In genomic region chr6:107290850-107291249, GRCm38 (mm10) we compare ENCODE assay signal across 16 mouse cellular contexts.
DNase-seq lines count a peak whose midpoint lies in the region; ATAC-seq lines count a peak whose summit lies in the region.
"Had no signal": no experiment of that assay in that cellular context is flagged by ENCODE, and none has a peak within 500 bp of the region (broad histone marks: within the 10 kb centered on the region; RNA-seq: fewer than 3 reads in every experiment).

No protein-coding gene starts in this region.

- no peaks in the 10 kb centered on the region for H3K27me3 ChIP-seq in forebrain, embryonic 14.5 days (replicated peaks; ENCODE audit: control insufficient read depth, insufficient read depth, low read length)
- no peaks in the 10 kb centered on the region for H3K27me3 ChIP-seq in forebrain, embryonic 11.5 days (ENCODE audit: control insufficient read depth, insufficient read depth, low read length)
- H3K27me3 ChIP-seq in neural tube, embryonic 15.5 days (replicated peaks) = no peaks in the 10 kb centered on the region
- H3K27me3 ChIP-seq: heart, embryonic 15.5 days; hindbrain, embryonic 13.5 days; kidney, embryonic 15.5 days; limb, embryonic 15.5 days had no signal

- H3K9me3 ChIP-seq in forebrain, embryonic 14.5 days (replicated peaks; ENCODE audit: control insufficient read depth, low read length) = no peaks in the 10 kb centered on the region
- no peaks in the 10 kb centered on the region for H3K9me3 ChIP-seq in forebrain, embryonic 11.5 days (ENCODE audit: control insufficient read depth, low read length)
- H3K9me3 ChIP-seq in neural tube, embryonic 15.5 days (replicated peaks) = no peaks in the 10 kb centered on the region
- H3K9me3 ChIP-seq: heart, embryonic 15.5 days; hindbrain, embryonic 13.5 days; kidney, embryonic 15.5 days; limb, embryonic 15.5 days had no signal

- no peaks in the 10 kb centered on the region for H3K4me1 ChIP-seq in forebrain, embryonic 14.5 days (ENCODE audit: control insufficient read depth, insufficient read depth, low read length)
- H3K4me1 ChIP-seq in forebrain, embryonic 11.5 days (replicated peaks; ENCODE audit: control insufficient read depth, insufficient read depth, low read length) = no peaks in the 10 kb centered on the region
- no peaks in the 10 kb centered on the region for H3K4me1 ChIP-seq in neural tube, embryonic 15.5 days
- H3K4me1 ChIP-seq: heart, embryonic 15.5 days; hindbrain, embryonic 13.5 days; kidney, embryonic 15.5 days; limb, embryonic 15.5 days had no signal

- 72% methylated on average over 3 of the region's 3 CpGs for WGBS in forebrain, embryonic 14.5 days
- WGBS in forebrain, embryonic 11.5 days = 89% methylated on average over 3 of the region's 3 CpGs
- 72% methylated on average over 3 of the region's 3 CpGs for WGBS in neural tube, embryonic 15.5 days

- DNase-seq in forebrain, embryonic 14.5 days (ENCODE audit: low spot score) = peak; percentile 43
- DNase-seq in forebrain, embryonic 11.5 days (ENCODE audit: low spot score) = no peak
- DNase-seq in left cerebral cortex, postnatal 14 days (ENCODE audit: low spot score in 2 of 2) = peak; percentile 25 to 36
- no peak for DNase-seq in left cerebral cortex, postnatal 4 days
- DNase-seq in cerebellum, postnatal 10 days = peak; percentile 86 to 87
- no peak for DNase-seq in thymus, adult 18-20 months
- DNase-seq: gastrocnemius, adult 2 months; lung, postnatal 14 days had no signal

- ATAC-seq in forebrain, embryonic 14.5 days = 0 out of 2 replicates have a peak, but pooled peaks have one; percentile 57
- no peak for ATAC-seq in forebrain, embryonic 11.5 days (replicated peaks; ENCODE audit: low FRiP score)
- peak; percentile 99 for ATAC-seq in cerebellum, adult (ENCODE audit: insufficient number of reproducible peaks, low FRiP score, low TSS enrichment)
- no peak for ATAC-seq in neural tube, embryonic 15.5 days (ENCODE audit: low FRiP score)
- ATAC-seq: intestine, embryonic 16.5 days had no signal

- H3K9ac ChIP-seq in forebrain, embryonic 14.5 days (ENCODE audit: low read length) = no peak overlapping the region
- no peak overlapping the region for H3K9ac ChIP-seq in forebrain, embryonic 11.5 days (ENCODE audit: low read length)
- no peak overlapping the region for H3K9ac ChIP-seq in neural tube, embryonic 15.5 days (replicated peaks)
- H3K9ac ChIP-seq: heart, embryonic 15.5 days; hindbrain, embryonic 13.5 days; kidney, embryonic 15.5 days; limb, embryonic 15.5 days had no signal

- intact Hi-C loops in left cerebral cortex, postnatal 14 days (cut with DNase I) = no loop called here
- intact Hi-C loops in left cerebral cortex, postnatal 4 days (cut with DNase I) = no loop called here

- no peak overlapping the region for H3K27ac ChIP-seq in forebrain, embryonic 14.5 days (ENCODE audit: low read depth, low read length)
- H3K27ac ChIP-seq in forebrain, embryonic 11.5 days (ENCODE audit: low read depth, low read length) = no peak overlapping the region
- H3K27ac ChIP-seq in neural tube, embryonic 15.5 days (replicated peaks) = no peak overlapping the region
- H3K27ac ChIP-seq: gastrocnemius, adult 2 months; heart, embryonic 15.5 days; hindbrain, embryonic 13.5 days; kidney, embryonic 15.5 days; limb, embryonic 15.5 days had no signal

- H3K4me3 ChIP-seq in forebrain, embryonic 14.5 days (ENCODE audit: low read depth, low read length) = no peak overlapping the region
- no peak overlapping the region for H3K4me3 ChIP-seq in forebrain, embryonic 11.5 days (ENCODE audit: low read depth, low read length)
- H3K4me3 ChIP-seq in neural tube, embryonic 15.5 days (replicated peaks) = no peak overlapping the region
- H3K4me3 ChIP-seq: erythroblast, embryonic 14.5 days; gastrocnemius, adult 2 months; heart, embryonic 15.5 days; hindbrain, embryonic 13.5 days; kidney, embryonic 15.5 days; limb, embryonic 15.5 days had no signal

- no peaks in the 10 kb centered on the region for H3K36me3 ChIP-seq in forebrain, embryonic 14.5 days (ENCODE audit: control insufficient read depth, insufficient read depth, low read length)
- H3K36me3 ChIP-seq in forebrain, embryonic 11.5 days (ENCODE audit: control insufficient read depth, insufficient read depth, low read length) = no peaks in the 10 kb centered on the region
- H3K36me3 ChIP-seq in neural tube, embryonic 15.5 days = no peaks in the 10 kb centered on the region
- H3K36me3 ChIP-seq: heart, embryonic 15.5 days; hindbrain, embryonic 13.5 days; kidney, embryonic 15.5 days; limb, embryonic 15.5 days had no signal

- no peak overlapping the region for H3K4me2 ChIP-seq in forebrain, embryonic 14.5 days (ENCODE audit: low read length)
- no peak overlapping the region for H3K4me2 ChIP-seq in forebrain, embryonic 11.5 days (ENCODE audit: low read depth, low read length, severe bottlenecking)
- H3K4me2 ChIP-seq in neural tube, embryonic 15.5 days = no peak overlapping the region
- H3K4me2 ChIP-seq: heart, embryonic 15.5 days; hindbrain, embryonic 13.5 days; kidney, embryonic 15.5 days; limb, embryonic 15.5 days had no signal

Comparison
In these comparisons a context has a peak if more than half of its experiments do, and no peak if none do; other contexts are left out.
1. ATAC-seq: peak in forebrain, embryonic 14.5 days (single experiment) and cerebellum, adult (single experiment); none in forebrain, embryonic 11.5 days (single experiment) and neural tube, embryonic 15.5 days (single experiment).
2. DNase-seq: peak in forebrain, embryonic 14.5 days (single experiment), left cerebral cortex, postnatal 14 days (2 of 2) and cerebellum, postnatal 10 days (2 of 2); none in forebrain, embryonic 11.5 days (single experiment), left cerebral cortex, postnatal 4 days (single experiment) and thymus, adult 18-20 months (0 of 2).